Mouse (Mus musculus) thymus, adult 18-20 months (tissue): ENCODE results near the gene Pnldc1.
"Not testable (repeated sequence)": the region's sequence is repeated elsewhere in the genome, so short reads cannot be mapped to it uniquely, and the experiment has no call there.

Source experiments
- DNase-seq, 2 experiments: peaks; one replicate each; pipeline ENCODE4 v3.0.0; 2022; ENCODE audit warnings: mixed read lengths in 2 of 2

Pnldc1 gene

GRCm38 (mm10) chr17:12909361-12910280 lies at the start of gene Pnldc1:
Gene Pnldc1 (minus strand): TSS chr17:12910230.
- no peak for DNase-seq

- not testable (repeated sequence) for DNase-seq
These were observed 49.3 kb upstream of the Pnldc1 start for GRCm38 (mm10) chr17:12959377-12959776.

GRCm38 (mm10) chr17:12956664-12957063 lies 46.6 kb upstream of the Pnldc1 start:
- no peak for DNase-seq

GRCm38 (mm10) chr17:12949669-12950068 lies 39.6 kb upstream of the Pnldc1 start:
- no peak for DNase-seq

GRCm38 (mm10) chr17:12942459-12943162 lies 32.6 kb upstream of the Pnldc1 start:
- no peak for DNase-seq

GRCm38 (mm10) chr17:12941543-12942260 lies 31.7 kb upstream of the Pnldc1 start:
- DNase-seq, result no peak

GRCm38 (mm10) chr17:12940151-12940805 lies 30.2 kb upstream of the Pnldc1 start, which contains the start of gene Acat3:
Gene Acat3 (minus strand): TSS chr17:12940600.
- no peak for DNase-seq

- not testable (repeated sequence) for DNase-seq
These were observed 29.5 kb upstream of the Pnldc1 start for GRCm38 (mm10) chr17:12939377-12940148.

- DNase-seq, result no peak
These were observed 28.0 kb upstream of the Pnldc1 start for GRCm38 (mm10) chr17:12938077-12938476.

- DNase-seq, result no peak
These were observed 27.5 kb upstream of the Pnldc1 start for GRCm38 (mm10) chr17:12937412-12937970.

- DNase-seq, result no peak
These were observed 25.7 kb upstream of the Pnldc1 start for GRCm38 (mm10) chr17:12935719-12936118.

GRCm38 (mm10) chr17:12931576-12931975 lies 21.5 kb upstream of the Pnldc1 start:
- not testable (repeated sequence) for DNase-seq

GRCm38 (mm10) chr17:12925703-12926180 lies 15.7 kb upstream of the Pnldc1 start:
- DNase-seq, result no peak

- no peak for DNase-seq
These were observed 15.0 kb upstream of the Pnldc1 start for GRCm38 (mm10) chr17:12925001-12925400.

- DNase-seq, result no peak
These were observed 11.0 kb upstream of the Pnldc1 start for GRCm38 (mm10) chr17:12921073-12921472.

- peak in 1 of 2 experiments; percentile 63 for DNase-seq
These were observed 6.8 kb upstream of the Pnldc1 start for GRCm38 (mm10) chr17:12916588-12917380.

GRCm38 (mm10) chr17:12915881-12916583 lies 6.0 kb upstream of the Pnldc1 start, which contains the start of gene Mrpl18:
Gene Mrpl18 (minus strand): TSS chr17:12916345.
- DNase-seq, result peak; percentile 98 to 99

- peak in 1 of 2 experiments; percentile 28 for DNase-seq
These were observed 5.5 kb upstream of the Pnldc1 start, which contains the start of gene Tcp1 for GRCm38 (mm10) chr17:12915488-12915880. Gene Tcp1 (plus strand): TSS chr17:12915701.

- no peak for DNase-seq
These were observed 361 bp upstream of the Pnldc1 start for GRCm38 (mm10) chr17:12910391-12910790.
